Comparison of ENCODE assay signal across 8 mouse cellular contexts in genomic region chr9:62812216-62813049, GRCm38 (mm10). TPM values are rescaled to one million over a fixed set of nuclear protein-coding genes. Genes with fewer than 3 reads are reported as not detected.
DNase-seq lines count a peak whose midpoint lies in the region; ATAC-seq and TF ChIP-seq lines count a peak whose summit lies in the region.

No protein-coding gene starts in this region.

- H3K9ac ChIP-seq in heart, embryonic 11.5 days (ENCODE audit: low read depth, low read length): peak overlapping the region; percentile 97
- peak overlapping the region; percentile 98 for H3K9ac ChIP-seq in liver, embryonic 11.5 days (ENCODE audit: low read depth, low read length)
- H3K9ac ChIP-seq in stomach, embryonic 16.5 days (ENCODE audit: low read length): peak overlapping the region; percentile 98

- DNase-seq in heart, adult 18-20 months: no peak
- no peak for DNase-seq in liver, embryonic 11.5 days (ENCODE audit: low spot score)
- no peak for DNase-seq in spleen, postnatal 4 days (ENCODE audit: low spot score in 2 of 2)
- DNase-seq in right cerebral cortex, postnatal 14 days: no peak

- H3K4me2 ChIP-seq in heart, embryonic 11.5 days: peak overlapping the region; percentile 99
- peak overlapping the region; percentile 98 for H3K4me2 ChIP-seq in liver, embryonic 11.5 days
- H3K4me2 ChIP-seq in stomach, embryonic 16.5 days (ENCODE audit: low read depth, low read length): peak overlapping the region; percentile 98

- no peaks in the 10 kb centered on the region for H3K27me3 ChIP-seq in heart, embryonic 11.5 days (ENCODE audit: control insufficient read depth, insufficient read depth, low read length)
- H3K27me3 ChIP-seq in E14TG2a.4 (ENCODE audit: insufficient read depth, low read length): no peaks in the 10 kb centered on the region
- H3K27me3 ChIP-seq in liver, embryonic 11.5 days (replicated peaks; ENCODE audit: control insufficient read depth, insufficient read depth, low read length): no peaks in the 10 kb centered on the region
- no peaks in the 10 kb centered on the region for H3K27me3 ChIP-seq in stomach, embryonic 16.5 days (ENCODE audit: control insufficient read depth, insufficient read depth, low read length)

- no peaks in the 10 kb centered on the region for H3K9me3 ChIP-seq in heart, embryonic 11.5 days (replicated peaks; ENCODE audit: control insufficient read depth, low read length)
- no peaks in the 10 kb centered on the region for H3K9me3 ChIP-seq in E14TG2a.4 (ENCODE audit: low read length)
- H3K9me3 ChIP-seq in liver, embryonic 11.5 days (ENCODE audit: control insufficient read depth, low read length): no peaks in the 10 kb centered on the region
- no peaks in the 10 kb centered on the region for H3K9me3 ChIP-seq in stomach, embryonic 16.5 days (replicated peaks; ENCODE audit: control insufficient read depth, low read length)

- peak overlapping the region; percentile 96 for H3K27ac ChIP-seq in heart, embryonic 11.5 days (ENCODE audit: low read depth, low read length)
- peak overlapping the region; percentile 74 for H3K27ac ChIP-seq in embryonic fibroblast, embryonic 13.5 days (ENCODE audit: insufficient read depth, low read length)
- peak overlapping the region; percentile 93 for H3K27ac ChIP-seq in liver, embryonic 11.5 days (ENCODE audit: low read depth, low read length)
- peak overlapping the region; percentile 98 for H3K27ac ChIP-seq in stomach, embryonic 16.5 days (ENCODE audit: low read length)

- peak overlapping the region; percentile 94 for H3K4me3 ChIP-seq in heart, embryonic 11.5 days (ENCODE audit: low read depth, low read length)
- peak overlapping the region; percentile 98 for H3K4me3 ChIP-seq in E14TG2a.4 (replicated peaks; ENCODE audit: low read length)
- H3K4me3 ChIP-seq in embryonic fibroblast, embryonic 13.5 days (ENCODE audit: insufficient read depth, low read length): peak overlapping the region; percentile 62
- peak overlapping the region; percentile 100 for H3K4me3 ChIP-seq in liver, embryonic 11.5 days (ENCODE audit: low read depth, low read length)
- peak overlapping the region; percentile 99 for H3K4me3 ChIP-seq in stomach, embryonic 16.5 days (replicated peaks; ENCODE audit: low read length)

- peaks cover 10% of the 10 kb centered on the region for H3K4me1 ChIP-seq in heart, embryonic 11.5 days (ENCODE audit: control insufficient read depth, insufficient read depth, low read length)
- H3K4me1 ChIP-seq in E14TG2a.4 (replicated peaks; ENCODE audit: low read depth, low read length): peaks cover 66% of the 10 kb centered on the region
- H3K4me1 ChIP-seq in embryonic fibroblast, embryonic 13.5 days (ENCODE audit: control insufficient read depth, insufficient read depth, low read length): peaks cover 10% of the 10 kb centered on the region
- H3K4me1 ChIP-seq in liver, embryonic 11.5 days (replicated peaks; ENCODE audit: control insufficient read depth, insufficient read depth, low read length): peaks cover 22% of the 10 kb centered on the region
- peaks cover 20% of the 10 kb centered on the region for H3K4me1 ChIP-seq in stomach, embryonic 16.5 days (ENCODE audit: control insufficient read depth, insufficient read depth, low read length)

- no peak for TF ChIP-seq CTCF in E14TG2a.4 (conservative IDR thresholded peaks at IDR 0.05; ENCODE audit: low read length)
- TF ChIP-seq CTCF in embryonic fibroblast, embryonic 13.5 days (IDR thresholded peaks at IDR 0.05; ENCODE audit: borderline replicate concordance, insufficient read depth, low read length): no peak

- 14% methylated on average over 14 of the region's 14 CpGs for WGBS in heart, embryonic 11.5 days (ENCODE audit: insufficient replicate concordance)
- 17% methylated on average over 14 of the region's 14 CpGs for WGBS in liver, embryonic 11.5 days
- whole genome bisulfite sequencing in stomach, embryonic 16.5 days: 13% methylated on average over 14 of the region's 14 CpGs

- TF ChIP-seq POLR2A in embryonic fibroblast, embryonic 13.5 days (IDR thresholded peaks at IDR 0.05; ENCODE audit: low read depth, low read length): peak; percentile 33; the same call in 1 of the 2 replicates

- no peak for ATAC-seq in heart, embryonic 11.5 days (replicated peaks; ENCODE audit: insufficient number of reproducible peaks, low FRiP score, low TSS enrichment)
- no peak for ATAC-seq in liver, embryonic 11.5 days (replicated peaks; ENCODE audit: low FRiP score)
- no peak for ATAC-seq in stomach, embryonic 16.5 days (ENCODE audit: insufficient read depth, low FRiP score)

- H3K36me3 ChIP-seq in heart, embryonic 11.5 days (ENCODE audit: control insufficient read depth, insufficient read depth, low read length): no peaks in the 10 kb centered on the region
- H3K36me3 ChIP-seq in E14TG2a.4 (ENCODE audit: insufficient read depth, low read length): peaks cover 23% of the 10 kb centered on the region
- H3K36me3 ChIP-seq in liver, embryonic 11.5 days (ENCODE audit: control insufficient read depth, insufficient read depth, low read length): 0 out of 2 replicates have a peak, but pooled peaks cover 2% of the 10 kb centered on the region
- H3K36me3 ChIP-seq in stomach, embryonic 16.5 days (ENCODE audit: control insufficient read depth, insufficient read depth, low read length): no peaks in the 10 kb centered on the region

RNA-seq across cellular contexts. Expression of gene Fem1b, which starts 0.7 kb away (rescaled TPM):
- polyA plus RNA-seq in heart, embryonic 11.5 days (2014; fragmentation: Nextera tagmentation; extraction: Ambion mirVana): 22.1 and 25.0 TPM in 2 replicates
- 10 to 100 TPM; 15.8 to 16.1 TPM for total RNA-seq in heart, adult 18-20 months (2021)
- 37.3 and 41.2 TPM in 2 replicates for polyA plus RNA-seq in embryonic fibroblast, embryonic 13.5 days (2011; ENCODE audit: insufficient read length, low read depth, missing spikeins)
- 30.4 and 33.6 TPM in 2 replicates for polyA plus RNA-seq in liver, embryonic 11.5 days (2014; fragmentation: Nextera tagmentation; extraction: Ambion mirVana)
- polyA plus RNA-seq in stomach, embryonic 16.5 days (2015; fragmentation: Nextera tagmentation; extraction: Ambion mirVana): 15.8 and 16.0 TPM in 2 replicates

RNA-seq across cellular contexts. Expression of gene Cln6, which starts 26.2 kb away (rescaled TPM):
- 17.9 and 21.0 TPM in 2 replicates for polyA plus RNA-seq in heart, embryonic 11.5 days (2014; fragmentation: Nextera tagmentation; extraction: Ambion mirVana)
- total RNA-seq in heart, adult 18-20 months (2021): 10 to 100 TPM; 25.8 TPM
- 33.7 and 43.3 TPM in 2 replicates for polyA plus RNA-seq in embryonic fibroblast, embryonic 13.5 days (2011; ENCODE audit: insufficient read length, low read depth, missing spikeins)
- 32.2 and 34.3 TPM in 2 replicates for polyA plus RNA-seq in liver, embryonic 11.5 days (2014; fragmentation: Nextera tagmentation; extraction: Ambion mirVana)
- 20.0 and 22.7 TPM in 2 replicates for polyA plus RNA-seq in stomach, embryonic 16.5 days (2015; fragmentation: Nextera tagmentation; extraction: Ambion mirVana)

RNA-seq across cellular contexts. Expression of gene Calml4, which starts 45.4 kb away (rescaled TPM):
- 0.24 and 0.79 TPM in 2 replicates for polyA plus RNA-seq in heart, embryonic 11.5 days (2014; fragmentation: Nextera tagmentation; extraction: Ambion mirVana)
- total RNA-seq in heart, adult 18-20 months (2021): under 1 TPM; 0.17 to 0.90 TPM
- 2.9 and 7.5 TPM in 2 replicates for polyA plus RNA-seq in embryonic fibroblast, embryonic 13.5 days (2011; ENCODE audit: insufficient read length, low read depth, missing spikeins)
- 1.8 and 2.6 TPM in 2 replicates for polyA plus RNA-seq in liver, embryonic 11.5 days (2014; fragmentation: Nextera tagmentation; extraction: Ambion mirVana)
- polyA plus RNA-seq in stomach, embryonic 16.5 days (2015; fragmentation: Nextera tagmentation; extraction: Ambion mirVana): 44.3 and 47.7 TPM in 2 replicates
